In genomic region chr3:37805805-37806148, GRCm38 (mm10) we compare ENCODE assay signal across 8 mouse cellular contexts.
DNase-seq lines count a peak whose midpoint lies in the region; ATAC-seq lines count a peak whose summit lies in the region.
"Had no signal": no experiment of that assay in that cellular context is flagged by ENCODE, and none has a peak within 500 bp of the region (broad histone marks: within the 10 kb centered on the region; RNA-seq: fewer than 3 reads in every experiment).

No protein-coding gene starts in this region.

- no peak overlapping the region for H3K9ac ChIP-seq in midbrain, embryonic 11.5 days (ENCODE audit: low read length)
- no peak overlapping the region for H3K9ac ChIP-seq in midbrain, embryonic 14.5 days (replicated peaks; ENCODE audit: low read length)
- no peak overlapping the region for H3K9ac ChIP-seq in limb, embryonic 15.5 days
- H3K9ac ChIP-seq: hindbrain, embryonic 14.5 days had no signal

- H3K27me3 ChIP-seq in midbrain, embryonic 11.5 days (ENCODE audit: control insufficient read depth, insufficient read depth, low read length), result no peaks in the 10 kb centered on the region
- H3K27me3 ChIP-seq in midbrain, embryonic 14.5 days (ENCODE audit: control insufficient read depth, insufficient read depth, low read length), result no peaks in the 10 kb centered on the region
- no peaks in the 10 kb centered on the region for H3K27me3 ChIP-seq in limb, embryonic 15.5 days

- DNase-seq in midbrain, embryonic 11.5 days (ENCODE audit: low spot score, missing footprints), result peak; percentile 77
- DNase-seq in midbrain, embryonic 14.5 days, result no peak
- peak; percentile 50 for DNase-seq in c-Kit-positive CD71-negative TER-119-negative erythroid progenitor cells, embryonic 14.5 days (ENCODE audit: low read depth)
- DNase-seq in thymus, postnatal 36 days, result peak; percentile 72 to 81
- DNase-seq in urinary bladder, adult 2 months (ENCODE audit: low spot score), result no peak
- DNase-seq in left cerebral cortex, postnatal 4 days, result no peak

- no peak overlapping the region for H3K4me3 ChIP-seq in midbrain, embryonic 11.5 days (ENCODE audit: low read depth, low read length)
- H3K4me3 ChIP-seq in midbrain, embryonic 14.5 days (replicated peaks; ENCODE audit: low read depth, low read length), result no peak overlapping the region
- H3K4me3 ChIP-seq in limb, embryonic 15.5 days, result no peak overlapping the region

- H3K4me1 ChIP-seq in midbrain, embryonic 11.5 days (ENCODE audit: control insufficient read depth, insufficient read depth, low read length), result no peaks in the 10 kb centered on the region
- H3K4me1 ChIP-seq in midbrain, embryonic 14.5 days (ENCODE audit: control insufficient read depth, insufficient read depth, low read length), result no peaks in the 10 kb centered on the region
- H3K4me1 ChIP-seq in limb, embryonic 15.5 days, result peaks cover 19% of the 10 kb centered on the region

- H3K27ac ChIP-seq in midbrain, embryonic 11.5 days (ENCODE audit: low read depth, low read length), result no peak overlapping the region
- H3K27ac ChIP-seq in midbrain, embryonic 14.5 days (replicated peaks; ENCODE audit: low read depth, low read length), result no peak overlapping the region
- H3K27ac ChIP-seq in limb, embryonic 15.5 days, result peak overlapping the region; percentile 65
- H3K27ac ChIP-seq: hindbrain, embryonic 14.5 days had no signal

- no peaks in the 10 kb centered on the region for H3K36me3 ChIP-seq in midbrain, embryonic 11.5 days (ENCODE audit: control insufficient read depth, insufficient read depth, low read length)
- no peaks in the 10 kb centered on the region for H3K36me3 ChIP-seq in midbrain, embryonic 14.5 days (ENCODE audit: control insufficient read depth, insufficient read depth, low read length)
- no peaks in the 10 kb centered on the region for H3K36me3 ChIP-seq in limb, embryonic 15.5 days

- ATAC-seq in midbrain, embryonic 11.5 days (ENCODE audit: low FRiP score), result no peak
- ATAC-seq in midbrain, embryonic 14.5 days (ENCODE audit: low FRiP score, low TSS enrichment), result no peak
- ATAC-seq in limb, embryonic 15.5 days (ENCODE audit: insufficient number of reproducible peaks, low FRiP score, low TSS enrichment, low read depth), result peak; percentile 55; the same call in 1 of the 2 replicates

- WGBS in midbrain, embryonic 11.5 days, result 84% methylated on average over 6 of the region's 6 CpGs
- WGBS in midbrain, embryonic 14.5 days, result 79% methylated on average over 6 of the region's 6 CpGs
- WGBS in limb, embryonic 15.5 days, result 17% methylated on average over 6 of the region's 6 CpGs

- no peaks in the 10 kb centered on the region for H3K9me3 ChIP-seq in midbrain, embryonic 11.5 days (ENCODE audit: control insufficient read depth, low read length)
- 0 out of 2 replicates have a peak, but pooled peaks cover 5% of the 10 kb centered on the region for H3K9me3 ChIP-seq in midbrain, embryonic 14.5 days (ENCODE audit: control insufficient read depth, low read length)
- H3K9me3 ChIP-seq in limb, embryonic 15.5 days, result no peaks in the 10 kb centered on the region

- no peak overlapping the region for H3K4me2 ChIP-seq in midbrain, embryonic 11.5 days
- H3K4me2 ChIP-seq in midbrain, embryonic 14.5 days (ENCODE audit: low read length), result no peak overlapping the region
- no peak overlapping the region for H3K4me2 ChIP-seq in limb, embryonic 15.5 days
- H3K4me2 ChIP-seq: hindbrain, embryonic 14.5 days had no signal

- intact Hi-C loops in left cerebral cortex, postnatal 4 days (cut with DNase I), result no loop called here

Comparison
In these comparisons a context has a peak if more than half of its experiments do, and no peak if none do; other contexts are left out.
1. DNase-seq: peak in midbrain, embryonic 11.5 days (single experiment), c-Kit-positive CD71-negative TER-119-negative erythroid progenitor cells, embryonic 14.5 days (single experiment) and thymus, postnatal 36 days (2 of 2); none in midbrain, embryonic 14.5 days (single experiment), urinary bladder, adult 2 months (single experiment) and left cerebral cortex, postnatal 4 days (single experiment).